Mouse (Mus musculus) kidney, adult 9 months (tissue): ENCODE measurements around the gene Ptf1a.
A peak's percentile ranks its signal among the peaks of the same experiment; 100 is the strongest.

Source experiments
- DNase-seq: peaks from one replicate; pipeline ENCODE4 v3.0.0; 2022

Ptf1a gene

DNA sequence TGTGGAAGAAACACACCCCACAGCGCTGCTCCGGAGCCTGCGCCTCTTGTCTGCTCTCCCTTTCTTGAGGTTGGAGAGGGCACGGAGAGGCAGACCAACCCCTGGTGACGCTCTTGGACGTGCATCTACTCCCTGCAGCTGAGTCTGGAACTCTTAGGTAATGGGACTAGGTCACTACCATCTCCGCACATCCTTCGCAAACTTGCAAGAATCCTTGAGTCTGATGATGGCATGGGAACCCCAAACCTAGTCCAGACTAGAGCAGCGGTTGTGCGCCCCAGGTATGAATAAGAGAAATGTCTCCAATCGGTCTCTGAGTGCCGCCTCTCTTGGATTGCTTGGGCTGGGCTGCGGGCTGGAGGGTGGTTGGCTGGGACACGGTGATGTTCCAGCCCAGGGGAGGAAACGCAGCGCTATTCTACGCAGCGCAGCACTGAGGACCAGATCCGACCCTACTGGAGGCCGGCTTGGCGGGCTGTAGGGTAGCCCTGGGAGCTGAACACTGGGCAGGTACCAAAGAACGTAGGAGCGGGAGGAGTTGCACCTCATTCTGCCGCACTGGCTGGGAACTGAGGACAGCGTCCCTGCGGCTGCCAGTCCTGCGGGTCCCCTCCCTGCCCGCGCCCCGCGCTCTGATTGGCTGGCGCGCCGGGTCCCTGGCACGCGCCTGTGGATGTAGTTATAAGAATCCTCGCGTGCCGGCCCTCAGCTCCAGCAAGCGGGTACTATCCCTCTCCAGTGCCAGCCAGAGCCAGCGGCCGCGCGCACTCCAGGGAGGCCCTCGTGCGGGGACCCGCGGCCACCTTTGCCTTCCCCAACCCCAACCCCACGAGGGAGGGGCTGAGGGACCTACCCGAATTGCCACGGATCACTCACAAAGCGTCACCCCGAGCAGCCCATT lies at the start of gene Ptf1a:
Gene Ptf1a, plus strand, starts transcription at position 733 of the 901 bp plus-strand sequence.
- no peak for DNase-seq

DNA sequence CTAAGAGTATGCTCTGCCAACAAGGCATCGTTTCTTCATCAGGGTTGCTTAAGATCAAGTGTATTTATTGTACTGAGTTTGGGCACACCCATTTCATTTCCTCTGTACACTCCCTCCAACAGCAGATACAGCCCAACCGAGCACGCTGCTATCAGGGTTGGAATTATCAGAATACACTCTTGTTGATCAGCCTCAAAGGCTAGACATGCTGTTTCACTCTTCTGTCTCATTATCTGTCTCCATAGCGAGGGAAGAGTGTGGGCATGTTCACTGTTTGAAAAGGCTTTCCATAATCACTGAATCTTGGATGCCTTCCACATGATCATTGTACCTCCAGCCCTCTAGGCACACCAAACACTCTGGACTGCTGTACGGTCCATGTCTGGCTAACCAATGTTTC lies 40.1 kb upstream of the Ptf1a start:
- DNase-seq: no peak

DNA sequence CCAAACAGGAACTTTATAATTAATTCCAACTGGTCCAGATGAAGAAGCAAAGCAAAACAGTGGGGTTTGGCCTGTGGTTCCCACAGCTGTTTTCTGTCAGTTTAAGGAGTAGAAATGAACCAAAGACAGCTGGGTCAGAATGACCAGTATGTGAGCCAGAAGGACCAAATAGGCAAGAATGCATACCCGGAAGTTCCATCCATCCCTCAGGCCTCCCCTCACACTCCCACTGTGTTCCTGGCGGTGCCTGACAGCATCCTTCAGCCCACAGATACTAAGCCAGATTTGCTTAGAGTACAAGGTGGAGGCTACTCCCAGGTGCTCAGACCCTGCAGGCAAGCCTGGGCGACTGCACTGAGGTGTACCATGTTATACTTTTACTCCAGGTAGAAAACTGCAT lies 38.9 kb upstream of the Ptf1a start:
- peak; percentile 24 for DNase-seq

DNA sequence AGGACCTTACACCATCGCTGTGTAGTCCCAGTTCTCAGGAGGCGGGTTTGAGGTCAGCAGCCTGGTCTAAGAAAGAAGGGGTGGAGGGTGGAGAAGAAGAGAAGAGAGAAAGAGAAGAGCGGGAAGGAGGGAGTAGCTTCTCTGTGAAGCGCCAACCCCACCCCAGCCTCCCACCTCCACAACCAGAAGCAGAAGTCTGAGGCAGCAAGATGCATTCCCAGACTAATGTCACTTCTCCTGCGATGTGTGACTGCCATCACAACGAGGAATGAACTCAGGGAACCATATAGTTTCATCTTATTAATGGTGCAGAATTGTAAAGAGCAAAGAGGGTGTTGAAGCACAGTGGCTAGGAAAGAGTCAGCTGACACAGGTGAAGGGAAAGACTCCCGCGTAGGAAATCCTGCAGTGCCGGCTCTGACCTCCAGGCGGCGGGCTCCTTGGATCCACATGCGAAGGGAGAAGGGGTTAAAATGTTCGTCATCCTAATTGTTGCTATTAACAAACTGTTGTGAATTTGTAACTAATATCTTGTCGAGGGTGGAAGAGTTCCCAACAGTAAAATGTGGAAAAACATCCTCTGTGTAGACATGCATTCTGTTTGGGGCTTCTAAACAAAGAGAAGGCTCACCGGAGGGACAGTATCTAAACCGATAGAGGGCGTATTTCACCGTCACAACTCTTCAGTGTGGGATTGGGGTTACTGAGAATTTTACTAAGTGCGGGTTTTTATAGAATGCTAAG lies 31.1 kb upstream of the Ptf1a start:
- DNase-seq: peak; percentile 75

DNA sequence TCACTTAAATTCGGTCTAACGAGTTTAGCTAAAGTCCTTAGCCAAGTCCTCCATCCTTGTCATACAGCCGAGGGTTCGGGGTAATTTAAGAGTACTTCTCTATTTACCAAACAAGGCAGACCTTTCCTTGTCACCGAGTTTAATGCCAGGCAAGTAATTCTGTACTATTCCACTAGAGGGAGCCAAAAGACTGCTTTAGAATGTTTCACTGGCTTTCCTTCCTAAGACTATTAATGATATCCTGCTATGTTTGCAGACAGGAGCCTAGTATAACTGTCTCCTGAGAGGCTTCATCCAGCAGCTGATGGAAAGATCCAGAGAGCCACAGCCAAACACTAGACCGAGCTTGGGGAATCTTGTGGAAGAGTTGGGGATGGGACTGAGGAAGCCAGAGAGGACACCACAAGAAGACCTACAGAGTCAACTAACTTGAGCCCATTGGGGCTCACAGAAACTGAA lies 30.4 kb upstream of the Ptf1a start:
- DNase-seq: peak; percentile 84

DNA sequence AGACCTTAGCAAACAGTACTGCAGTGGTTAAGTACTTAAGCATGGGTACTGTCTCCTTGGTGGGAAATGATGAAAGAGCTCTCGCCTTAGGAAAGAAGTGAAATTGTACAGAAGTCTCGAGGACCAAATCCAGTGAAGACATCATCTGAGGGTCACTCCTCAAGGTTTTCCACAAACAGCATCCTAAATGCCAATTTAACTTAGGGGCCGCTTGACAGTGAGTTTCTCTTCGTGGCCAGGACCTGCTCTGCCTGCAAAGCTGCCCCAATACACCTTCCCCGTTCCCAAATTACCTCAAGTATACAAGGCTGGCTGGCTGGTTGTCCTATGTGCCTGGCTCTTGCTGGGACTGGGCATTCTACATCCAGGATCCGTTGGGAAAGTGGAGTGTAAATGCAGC lies 29.4 kb upstream of the Ptf1a start:
- no peak for DNase-seq

DNA sequence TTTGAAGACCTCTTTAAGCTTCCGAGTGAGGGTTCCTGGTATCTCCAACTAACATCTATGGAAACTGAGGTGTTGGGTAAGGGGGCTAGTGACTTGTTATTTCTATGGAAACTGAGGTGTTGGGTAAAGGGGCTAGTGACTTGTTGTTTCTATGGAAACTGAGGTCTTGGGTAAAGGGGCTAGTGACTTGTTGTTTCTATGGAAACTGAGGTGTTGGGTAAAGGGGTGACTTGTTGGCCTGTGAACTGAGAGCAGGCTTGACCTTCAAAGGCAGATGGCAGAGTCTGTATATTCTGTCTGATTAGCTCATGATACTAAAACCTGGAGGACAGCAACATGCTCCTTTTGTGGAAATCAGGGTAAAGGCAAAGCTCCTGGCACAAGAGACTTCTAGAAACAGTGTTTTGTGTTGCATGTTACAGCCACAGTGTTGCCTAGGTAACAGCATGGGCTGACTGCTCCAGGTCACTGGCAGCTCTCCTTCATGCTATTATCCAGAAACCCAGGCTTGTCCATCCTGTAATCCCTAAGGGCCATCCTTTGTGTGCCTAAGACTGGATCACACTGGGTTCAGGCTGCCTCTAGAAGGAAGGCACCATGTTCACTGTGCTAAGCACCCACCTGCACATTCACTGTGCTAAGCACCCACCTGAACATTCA lies 25.6 kb upstream of the Ptf1a start:
- no peak for DNase-seq

DNA sequence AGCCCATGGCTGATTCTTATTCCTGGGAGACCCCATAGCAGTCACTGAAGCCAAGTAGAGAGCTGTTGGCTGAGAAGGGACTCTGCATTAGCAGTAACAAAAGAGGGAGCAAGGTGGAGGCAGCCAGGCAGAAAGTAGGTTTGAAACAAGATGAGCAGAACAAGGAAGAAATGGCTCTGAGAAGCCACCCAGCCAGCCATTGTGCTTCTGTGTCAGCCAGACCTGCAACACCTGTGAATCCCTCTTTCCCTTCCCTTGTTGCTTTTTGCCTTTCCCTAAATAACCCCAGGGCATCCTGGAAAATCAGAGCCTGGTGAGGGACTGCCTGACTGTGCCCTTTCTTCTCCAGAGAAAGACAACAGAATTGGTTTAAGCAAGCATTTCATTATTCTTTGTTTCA lies 23.2 kb upstream of the Ptf1a start:
- no peak for DNase-seq

DNA sequence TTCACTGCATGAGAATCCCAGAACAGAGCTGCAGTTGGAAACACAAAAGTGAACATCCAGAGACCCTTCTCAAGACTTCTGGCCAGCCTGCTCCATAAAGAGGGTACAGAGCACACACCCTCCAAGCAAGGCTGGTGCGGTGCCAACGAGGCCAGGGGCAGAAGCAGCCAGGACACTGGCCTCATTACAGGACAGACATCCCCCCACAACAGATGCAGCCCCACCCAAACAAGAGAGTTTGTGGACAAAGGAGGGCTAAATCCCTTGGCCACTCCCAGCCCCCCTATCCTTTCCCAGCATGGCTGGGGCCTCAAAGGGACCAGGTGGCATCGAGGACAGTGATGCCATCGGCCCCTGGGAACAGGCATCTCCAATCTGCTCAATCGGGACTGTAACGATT lies 22.4 kb upstream of the Ptf1a start:
- DNase-seq: no peak

DNA sequence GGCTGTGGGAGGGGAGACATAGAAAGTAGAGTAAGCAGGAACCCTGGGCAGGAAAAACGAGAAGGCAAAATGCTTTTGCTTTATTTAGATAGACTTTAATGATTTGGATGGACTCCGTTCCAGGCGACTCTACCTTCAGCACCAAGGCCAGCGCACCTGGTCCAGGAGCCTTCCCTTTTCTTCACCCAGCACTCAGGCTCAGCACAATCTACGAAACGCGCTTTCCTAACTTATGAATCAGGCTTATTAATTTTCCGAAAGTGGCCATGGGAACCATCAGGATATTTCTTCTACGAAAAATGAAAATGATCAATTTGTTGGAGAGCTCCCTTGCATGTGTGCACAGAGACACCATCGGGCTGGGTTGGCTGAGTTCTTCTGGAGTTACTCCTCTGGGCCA lies 16.4 kb upstream of the Ptf1a start:
- peak; percentile 63 for DNase-seq

DNA sequence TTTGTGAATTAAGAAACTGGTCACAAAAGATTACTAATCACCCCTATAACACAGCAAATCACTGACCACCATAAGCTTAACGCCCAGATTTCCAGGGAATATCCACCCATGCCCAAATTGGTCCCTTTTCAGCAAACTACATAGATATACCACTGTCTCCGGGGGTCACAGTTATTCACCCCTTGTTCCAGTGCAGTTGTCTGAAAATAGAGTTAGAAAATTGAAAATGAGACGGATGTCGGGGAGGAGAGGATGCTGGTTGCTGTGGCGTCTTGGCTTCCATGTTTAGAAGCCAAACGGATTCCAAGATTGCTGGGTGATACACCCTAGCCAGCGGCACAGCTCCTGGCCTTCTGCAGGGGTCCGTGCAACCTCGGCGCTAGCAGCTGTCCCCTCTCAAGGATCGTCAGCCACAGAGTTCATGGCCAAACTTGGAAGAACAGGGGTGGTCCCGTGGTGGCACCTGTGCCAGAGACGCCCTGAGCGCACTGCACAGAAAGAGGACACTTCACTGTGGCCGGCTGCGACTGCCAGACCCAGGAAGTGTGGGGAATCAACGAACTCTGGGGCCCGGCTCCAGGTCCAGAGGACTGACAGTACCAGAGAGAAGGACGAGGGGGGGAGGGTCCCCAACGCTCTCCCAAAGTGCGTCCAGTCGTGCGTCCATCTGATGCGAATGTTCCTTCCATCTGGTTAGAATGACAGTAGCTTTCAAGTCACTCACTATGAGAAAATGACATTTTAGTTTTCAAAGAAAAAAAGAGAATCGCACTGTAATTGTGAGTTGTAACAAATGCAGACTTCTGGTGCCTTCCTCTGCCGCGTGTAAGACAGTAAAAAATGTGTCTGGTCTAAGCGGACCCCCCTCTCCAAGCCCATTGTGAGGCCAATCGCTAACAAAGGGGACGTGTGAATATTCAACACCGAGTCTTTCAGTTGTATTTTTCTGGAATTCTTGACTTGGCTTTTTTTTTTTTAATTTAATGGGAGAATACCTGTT lies 15.5 kb upstream of the Ptf1a start:
- DNase-seq: no peak

DNA sequence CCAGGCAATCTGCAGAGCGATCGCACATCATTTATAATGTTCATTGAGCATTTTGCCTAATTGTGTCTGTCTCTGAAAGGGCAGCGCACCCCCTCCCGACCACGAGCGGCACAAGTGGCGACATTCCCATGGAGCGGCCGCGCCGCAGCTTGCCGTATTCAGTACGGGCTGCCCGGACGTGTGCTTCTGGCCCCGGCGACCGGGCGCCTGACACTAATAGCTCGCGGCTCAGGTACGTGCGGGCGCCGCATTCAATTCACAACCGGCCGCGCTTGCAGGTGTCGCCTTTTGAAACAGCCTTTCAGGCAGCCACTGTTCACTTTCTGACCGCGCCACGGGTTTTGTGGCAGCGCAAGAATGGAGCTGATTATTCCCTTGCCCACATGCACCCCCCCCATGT lies 14.7 kb upstream of the Ptf1a start:
- no peak for DNase-seq

DNA sequence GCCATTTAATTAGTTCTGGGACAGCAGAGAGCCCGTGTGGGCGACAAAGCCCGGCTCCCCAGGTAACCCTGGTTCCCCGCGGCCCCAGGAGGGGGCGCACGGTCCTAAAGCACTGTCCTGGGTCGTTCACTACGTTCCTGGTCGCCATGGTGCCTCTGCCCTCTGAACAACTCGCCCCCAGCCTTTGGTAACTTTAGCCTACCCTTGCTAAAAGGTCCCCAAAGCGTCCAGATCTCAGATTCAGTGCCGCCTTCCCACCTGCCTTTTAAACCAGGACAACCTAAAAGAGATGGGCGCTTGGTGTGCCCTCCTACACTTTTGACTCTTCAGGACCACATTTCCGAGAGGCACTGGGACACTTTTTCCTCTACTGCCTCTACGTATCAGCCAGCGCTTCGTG lies 14.3 kb upstream of the Ptf1a start:
- no peak for DNase-seq

DNA sequence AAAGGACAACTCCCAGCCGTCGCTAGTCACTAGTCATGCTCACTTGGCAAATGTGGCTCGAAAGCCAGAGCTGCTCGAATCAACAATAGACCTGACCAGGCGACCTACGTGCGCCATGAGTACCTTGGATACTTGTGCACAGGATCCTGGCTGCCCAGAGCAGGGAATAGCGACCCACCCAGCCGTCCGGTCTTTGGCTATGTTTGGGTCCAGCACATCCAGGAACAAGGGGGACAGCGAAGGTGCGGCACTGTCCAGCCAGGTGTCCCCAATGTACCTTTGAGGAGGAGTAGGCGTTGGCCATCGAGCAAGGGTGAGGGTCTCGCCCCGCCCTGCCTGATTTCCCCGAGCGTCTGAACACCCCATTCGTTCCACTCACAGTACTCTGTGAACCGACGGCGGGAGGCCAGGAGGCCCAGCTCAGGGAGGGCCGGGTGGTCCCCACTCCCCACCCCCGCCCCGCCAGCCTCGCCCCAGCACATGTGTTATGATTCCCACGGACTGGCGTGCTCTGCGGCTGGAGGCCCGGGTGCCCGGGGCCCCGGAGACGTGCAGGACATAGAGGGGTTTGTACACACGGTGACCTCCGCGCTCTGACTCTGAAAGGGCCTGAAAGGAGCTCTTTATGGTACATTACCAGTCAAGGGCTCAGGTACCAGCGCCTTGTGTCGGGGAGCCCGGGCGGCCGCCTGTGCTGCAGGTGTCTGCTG lies 13.7 kb upstream of the Ptf1a start:
- no peak for DNase-seq

DNA sequence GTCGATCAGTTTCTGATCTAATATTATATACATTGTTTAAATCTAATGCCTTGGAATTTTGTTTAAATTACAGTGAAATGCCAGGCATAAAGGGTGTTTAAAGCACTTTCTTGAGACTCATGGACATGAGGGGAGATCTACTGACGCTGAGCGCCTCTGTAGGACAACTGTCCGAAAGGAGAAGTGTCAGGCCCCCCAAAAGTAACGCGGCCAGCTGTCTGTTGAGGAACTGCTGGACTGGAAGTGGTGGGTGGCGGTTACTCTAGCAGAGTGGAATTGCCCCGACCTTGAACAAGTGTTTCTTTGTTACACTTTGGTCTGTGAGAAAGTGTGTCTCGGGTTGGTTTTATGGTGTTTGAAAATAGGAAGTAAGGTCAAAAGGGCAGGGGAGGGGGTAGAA lies 1.1 kb upstream of the Ptf1a start:
- DNase-seq: no peak

DNA sequence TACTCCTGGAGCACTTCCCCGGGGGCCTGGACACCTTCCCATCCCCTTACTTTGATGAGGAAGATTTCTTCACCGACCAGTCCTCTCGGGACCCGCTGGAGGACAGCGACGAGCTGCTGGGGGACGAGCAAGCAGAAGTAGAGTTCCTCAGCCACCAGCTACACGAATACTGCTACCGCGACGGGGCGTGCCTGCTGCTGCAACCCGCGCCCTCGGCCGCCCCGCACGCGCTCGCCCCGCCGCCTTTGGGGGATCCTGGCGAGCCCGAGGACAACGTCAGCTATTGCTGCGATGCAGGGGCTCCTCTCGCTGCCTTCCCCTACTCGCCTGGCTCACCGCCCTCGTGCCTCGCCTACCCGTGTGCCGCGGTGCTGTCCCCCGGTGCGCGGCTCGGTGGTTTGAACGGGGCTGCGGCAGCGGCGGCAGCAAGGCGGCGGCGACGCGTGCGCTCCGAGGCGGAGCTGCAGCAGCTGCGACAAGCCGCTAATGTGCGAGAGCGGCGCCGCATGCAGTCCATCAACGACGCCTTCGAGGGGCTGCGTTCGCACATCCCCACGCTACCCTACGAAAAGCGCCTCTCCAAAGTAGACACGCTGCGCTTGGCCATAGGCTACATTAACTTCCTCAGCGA lies 523 bp downstream of the Ptf1a start:
- DNase-seq: no peak

DNA sequence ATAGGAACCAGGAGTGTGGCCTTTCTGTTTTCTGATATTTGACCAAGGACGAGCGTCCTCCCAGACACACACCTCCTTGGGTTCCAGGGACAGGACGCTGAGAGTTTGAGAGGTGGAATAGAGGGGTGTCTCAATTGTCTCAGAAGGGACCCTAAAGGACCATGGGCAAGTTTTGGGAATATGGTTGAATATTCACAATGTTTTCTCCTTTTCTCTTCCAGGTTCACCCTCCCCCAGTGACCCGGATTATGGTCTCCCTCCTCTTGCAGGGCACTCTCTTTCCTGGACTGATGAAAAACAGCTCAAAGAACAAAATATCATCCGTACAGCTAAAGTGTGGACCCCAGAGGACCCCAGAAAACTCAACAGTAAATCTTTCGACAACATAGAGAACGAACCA lies 1.3 kb downstream of the Ptf1a start:
- no peak for DNase-seq

DNA sequence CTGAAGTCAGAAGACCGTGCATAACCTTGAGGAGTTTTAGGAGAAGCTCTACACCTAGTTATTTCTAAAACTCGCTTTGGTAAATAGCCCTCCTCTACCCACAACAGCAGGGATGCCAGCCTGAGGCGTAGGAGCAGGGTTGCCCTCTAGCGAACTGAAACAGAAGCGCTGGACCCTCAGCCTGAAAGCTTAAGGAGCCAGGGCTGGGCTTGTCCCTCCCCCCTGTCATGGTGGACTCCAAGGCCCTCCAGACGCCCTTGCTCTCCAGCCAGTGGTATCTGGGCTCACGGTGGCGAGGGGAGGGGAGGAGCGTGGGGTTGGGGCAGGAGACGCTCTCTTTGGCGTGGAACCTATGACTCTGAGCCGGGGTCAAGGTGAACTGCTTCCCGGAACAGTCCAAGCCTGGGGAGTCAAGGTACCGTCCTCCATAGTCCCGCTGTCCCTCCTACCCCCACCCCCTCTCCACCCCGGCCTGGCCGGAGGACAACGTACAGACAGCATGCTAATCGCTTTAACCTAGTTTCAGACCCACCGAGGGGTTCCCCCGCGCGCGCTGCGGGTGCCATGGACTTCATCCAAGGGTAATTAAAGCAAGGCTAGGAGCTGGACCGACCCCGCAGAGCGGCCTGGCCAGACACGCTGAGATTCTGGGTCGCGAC lies 2.7 kb downstream of the Ptf1a start:
- no peak for DNase-seq

DNA sequence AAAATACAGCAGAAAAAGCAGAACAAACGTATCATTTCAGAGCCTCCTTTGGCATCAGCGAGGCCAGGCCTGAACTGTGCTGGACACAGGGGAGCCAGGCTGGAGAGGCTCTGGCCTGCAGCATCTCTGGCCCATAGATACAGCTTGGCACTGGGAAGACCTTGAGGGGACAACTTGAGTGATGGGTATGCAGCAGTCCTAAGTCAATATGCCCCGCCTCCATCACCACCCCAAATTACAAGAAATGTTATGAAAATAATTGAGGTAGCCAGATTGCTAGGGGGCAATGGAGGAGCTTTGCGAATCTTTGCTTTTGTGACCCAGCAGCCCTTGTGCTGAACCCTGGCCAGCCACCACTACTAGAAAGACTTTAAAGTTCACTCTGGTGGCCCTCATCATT lies 3.8 kb downstream of the Ptf1a start:
- no peak for DNase-seq

DNA sequence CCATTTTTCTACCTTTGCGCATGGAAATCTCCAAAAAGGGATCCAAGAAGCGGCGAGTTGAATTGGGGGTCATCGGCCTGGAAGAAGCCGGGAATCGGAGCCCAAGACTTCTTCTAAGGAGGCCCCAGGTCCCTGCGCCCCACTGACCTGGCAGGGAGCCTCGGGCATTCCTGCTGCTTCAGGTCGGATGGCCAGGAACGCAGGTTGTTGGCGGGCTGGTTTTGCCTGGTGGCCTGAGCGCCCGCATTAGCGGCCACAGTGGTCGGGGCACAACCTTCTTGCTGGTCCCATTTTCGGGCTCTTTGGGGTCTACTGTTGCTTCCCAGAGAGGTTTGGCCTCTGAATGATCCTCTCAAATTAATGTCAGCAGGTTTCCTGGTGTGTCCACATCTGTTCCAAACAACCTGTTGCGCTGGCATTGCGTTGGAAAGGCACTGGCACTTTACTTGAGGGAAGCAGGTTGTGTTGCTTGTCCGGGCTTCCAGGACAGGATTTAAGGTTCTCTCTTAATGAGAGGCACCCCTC lies 7.1 kb downstream of the Ptf1a start:
- DNase-seq: no peak
